Mouse (Mus musculus): ENCODE measurements around the gene Disp1. TPM values are rescaled to one million over a fixed set of nuclear protein-coding genes. Genes with fewer than 3 reads are reported as not detected.
A peak's percentile ranks its signal among the peaks of the same experiment; 100 is the strongest.

Gene Disp1
- polyA plus RNA-seq, 1 experiment from 2014 or later: 10.4 TPM

DNA sequence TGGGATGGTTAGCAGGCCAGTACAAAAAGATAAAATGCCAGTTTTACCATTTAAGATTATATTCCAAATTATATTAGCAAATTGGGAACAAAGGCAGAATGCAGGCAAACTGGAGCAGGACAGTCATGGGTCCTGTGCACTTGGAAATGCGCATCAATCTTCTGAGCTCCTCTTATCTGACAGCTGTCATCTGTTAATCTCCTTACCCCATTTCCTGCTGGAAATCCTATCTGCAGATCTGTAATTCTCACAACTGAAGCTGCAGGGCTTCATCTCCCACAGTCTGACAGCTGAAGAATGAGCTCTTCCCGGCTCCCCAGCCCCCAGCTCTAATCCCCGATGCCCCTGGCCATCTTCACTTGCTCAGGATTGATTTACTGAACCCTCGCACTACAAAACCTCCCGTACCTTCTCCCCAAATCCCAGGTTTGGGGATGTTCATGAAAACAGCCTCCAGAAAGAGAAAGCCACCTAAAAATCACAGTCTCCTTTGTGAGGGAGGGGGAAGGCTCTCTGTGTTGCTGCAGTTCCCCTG is 71.7 kb downstream of the Disp1 start:
- H3K9me3 ChIP-seq (replicated peaks; ENCODE audit: control insufficient read depth, low read length): no peaks in the 10 kb centered on the region
- H3K27ac ChIP-seq (ENCODE audit: low read length): no peak overlapping the region
- H3K4me1 ChIP-seq (ENCODE audit: control insufficient read depth, insufficient read depth, low read length): peaks cover 34% of the 10 kb centered on the region
- H3K4me2 ChIP-seq (ENCODE audit: low read depth, low read length): no peak overlapping the region
- no peaks in the 10 kb centered on the region for H3K36me3 ChIP-seq (ENCODE audit: control insufficient read depth, insufficient read depth, low read length)
- no peak overlapping the region for H3K9ac ChIP-seq (ENCODE audit: low read length)
- 56% methylated on average over 5 of the region's 5 CpGs for WGBS
- no peaks in the 10 kb centered on the region for H3K27me3 ChIP-seq (ENCODE audit: control insufficient read depth, insufficient read depth, low read length)
- ATAC-seq (ENCODE audit: insufficient read depth, low FRiP score): no peak
- no peak overlapping the region for H3K4me3 ChIP-seq (replicated peaks; ENCODE audit: low read length)

DNA sequence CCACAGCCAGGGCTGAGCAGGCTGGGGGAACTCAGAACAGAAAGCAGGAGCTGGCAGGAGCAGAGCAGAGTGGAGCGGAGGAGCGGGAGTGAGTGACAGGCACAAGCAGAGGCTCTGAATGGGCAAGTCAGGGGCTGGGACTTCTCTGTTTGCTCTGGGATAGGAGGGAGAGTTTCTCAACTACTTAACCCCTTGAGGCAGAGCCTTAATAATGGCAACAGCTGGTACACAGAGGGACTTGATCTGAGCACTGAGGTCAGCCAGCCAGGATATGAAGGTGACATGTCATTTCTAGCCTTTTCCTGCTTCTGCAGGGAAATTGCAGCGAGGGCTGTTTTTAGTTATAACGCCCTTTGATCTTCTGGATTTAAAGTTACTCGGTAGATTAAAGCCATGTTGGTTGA is 73.9 kb downstream of the Disp1 start:
- peak overlapping the region; percentile 20 for H3K4me3 ChIP-seq (replicated peaks; ENCODE audit: low read length)
- peak overlapping the region; percentile 47 for H3K4me2 ChIP-seq (ENCODE audit: low read depth, low read length)
- H3K36me3 ChIP-seq (ENCODE audit: control insufficient read depth, insufficient read depth, low read length): no peaks in the 10 kb centered on the region
- peak overlapping the region; percentile 43; the same call in 1 of the 2 replicates for H3K9ac ChIP-seq (ENCODE audit: low read length)
- H3K27me3 ChIP-seq (ENCODE audit: control insufficient read depth, insufficient read depth, low read length): no peaks in the 10 kb centered on the region
- no peaks in the 10 kb centered on the region for H3K9me3 ChIP-seq (replicated peaks; ENCODE audit: control insufficient read depth, low read length)
- peak; percentile 94 for ATAC-seq (ENCODE audit: insufficient read depth, low FRiP score)
- peak overlapping the region; percentile 49 for H3K27ac ChIP-seq (ENCODE audit: low read length)
- WGBS: 9% methylated on average over 5 of the region's 5 CpGs
- H3K4me1 ChIP-seq (ENCODE audit: control insufficient read depth, insufficient read depth, low read length): peaks cover 29% of the 10 kb centered on the region

DNA sequence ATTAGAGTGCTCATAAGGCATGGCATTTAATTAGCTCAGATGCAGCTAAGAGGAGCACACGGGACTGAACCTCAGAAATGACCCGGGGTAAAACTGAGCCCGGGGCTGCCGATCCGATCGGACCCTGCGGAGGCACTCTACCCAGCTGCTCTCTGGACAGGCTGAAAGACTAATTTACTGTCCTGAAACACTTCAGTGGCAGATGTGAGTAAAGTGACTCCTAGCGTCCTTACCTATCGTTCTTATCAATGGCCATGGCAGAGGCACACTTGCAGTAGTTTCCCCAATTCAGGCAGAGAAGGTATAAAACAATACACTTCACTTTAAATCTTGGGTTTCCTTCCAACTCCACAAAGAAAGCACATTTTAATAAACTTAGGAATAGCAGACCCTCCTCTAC is 74.5 kb downstream of the Disp1 start:
- H3K4me2 ChIP-seq (ENCODE audit: low read depth, low read length): peak overlapping the region; percentile 47
- no peaks in the 10 kb centered on the region for H3K36me3 ChIP-seq (ENCODE audit: control insufficient read depth, insufficient read depth, low read length)
- no peak for ATAC-seq (ENCODE audit: insufficient read depth, low FRiP score)
- peak overlapping the region; percentile 50 for H3K9ac ChIP-seq (ENCODE audit: low read length)
- peak overlapping the region; percentile 37 for H3K4me3 ChIP-seq (replicated peaks; ENCODE audit: low read length)
- peak overlapping the region; percentile 38 for H3K27ac ChIP-seq (ENCODE audit: low read length)
- peaks cover 27% of the 10 kb centered on the region for H3K4me1 ChIP-seq (ENCODE audit: control insufficient read depth, insufficient read depth, low read length)
- H3K27me3 ChIP-seq (ENCODE audit: control insufficient read depth, insufficient read depth, low read length): no peaks in the 10 kb centered on the region
- no peaks in the 10 kb centered on the region for H3K9me3 ChIP-seq (replicated peaks; ENCODE audit: control insufficient read depth, low read length)
- WGBS: 26% methylated on average over 9 of the region's 9 CpGs

DNA sequence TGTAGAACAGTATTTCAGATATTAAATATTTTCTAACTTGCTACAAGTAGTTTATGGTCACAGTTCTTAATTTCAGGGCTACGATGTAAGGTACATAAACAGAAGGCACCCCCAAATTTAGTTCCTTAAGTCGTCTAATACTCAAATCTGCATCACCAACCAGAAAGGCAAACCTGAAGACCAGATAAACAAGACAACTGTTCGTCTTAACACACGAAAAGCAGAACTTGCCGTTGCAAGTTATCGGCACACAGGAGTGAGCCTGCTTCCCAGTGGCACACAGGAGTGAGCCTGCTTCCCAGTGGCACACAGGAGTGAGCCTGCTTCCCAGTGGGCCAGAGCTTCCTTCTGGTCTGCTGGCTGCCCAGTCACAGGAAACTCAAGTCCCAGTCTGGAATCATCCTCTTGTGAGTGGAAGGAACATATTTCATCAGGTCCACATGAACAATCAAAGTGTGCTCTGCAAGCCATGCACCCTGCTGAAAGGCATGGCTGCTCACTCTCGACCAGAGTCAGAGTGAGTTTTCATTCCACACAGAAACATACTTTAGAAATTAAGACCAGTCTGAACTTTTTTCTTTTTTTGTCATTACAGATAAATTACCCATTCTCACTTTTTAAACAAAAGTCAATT is 75.1 kb downstream of the Disp1 start:
- Histone ChIP-seq H3K27me3 (ENCODE audit: control insufficient read depth, insufficient read depth, low read length) (no peaks in the 10 kb centered on the region), H3K9me3 (replicated peaks; ENCODE audit: control insufficient read depth, low read length) (no peaks in the 10 kb centered on the region), H3K9ac (ENCODE audit: low read length) (peak overlapping the region; percentile 48; the same call in 1 of the 2 replicates), H3K4me1 (ENCODE audit: control insufficient read depth, insufficient read depth, low read length) (peaks cover 24% of the 10 kb centered on the region), H3K27ac (ENCODE audit: low read length) (peak overlapping the region; percentile 38; the same call in 1 of the 2 replicates), H3K36me3 (ENCODE audit: control insufficient read depth, insufficient read depth, low read length) (no peaks in the 10 kb centered on the region), H3K4me2 (ENCODE audit: low read depth, low read length) (peak overlapping the region; percentile 47), H3K4me3 (replicated peaks; ENCODE audit: low read length) (peak overlapping the region; percentile 37)
- no peak for ATAC-seq (ENCODE audit: insufficient read depth, low FRiP score)
- 61% methylated on average over 7 of the region's 7 CpGs for whole genome bisulfite sequencing

DNA sequence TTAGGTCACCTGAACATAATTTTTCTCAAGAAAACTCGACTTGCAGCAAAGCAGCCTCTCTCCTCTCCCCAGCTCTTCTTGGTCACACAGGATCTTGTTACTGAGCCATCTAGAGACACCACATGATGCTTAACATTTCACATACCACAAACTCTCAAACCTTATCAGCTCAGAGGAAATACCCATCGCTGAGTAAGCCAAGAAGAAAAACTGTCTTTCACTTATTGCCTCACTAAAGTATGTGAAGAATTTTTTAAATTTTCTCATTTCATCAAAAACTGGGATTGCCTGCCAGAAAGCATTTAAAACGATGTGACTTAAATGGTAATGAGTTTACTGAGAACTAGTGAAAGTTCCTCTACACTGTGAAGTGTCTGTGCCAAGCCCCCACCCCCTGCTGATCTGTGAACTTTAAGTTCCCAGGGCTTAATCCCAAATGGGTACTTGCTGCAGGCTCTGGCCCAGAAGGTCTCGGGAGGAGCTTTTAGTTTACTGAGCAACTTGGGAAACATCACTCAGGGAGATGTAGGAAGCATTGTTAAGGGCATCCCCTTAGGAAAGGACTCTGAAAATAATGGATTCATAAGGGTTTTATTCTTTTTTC is 76.6 kb downstream of the Disp1 start:
- Histone ChIP-seq H3K4me3 (replicated peaks; ENCODE audit: low read length) (no peak overlapping the region), H3K4me2 (ENCODE audit: low read depth, low read length) (no peak overlapping the region), H3K36me3 (ENCODE audit: control insufficient read depth, insufficient read depth, low read length) (no peaks in the 10 kb centered on the region), H3K27ac (ENCODE audit: low read length) (no peak overlapping the region), H3K4me1 (ENCODE audit: control insufficient read depth, insufficient read depth, low read length) (peaks cover 21% of the 10 kb centered on the region), H3K27me3 (ENCODE audit: control insufficient read depth, insufficient read depth, low read length) (no peaks in the 10 kb centered on the region), H3K9me3 (replicated peaks; ENCODE audit: control insufficient read depth, low read length) (no peaks in the 10 kb centered on the region), H3K9ac (ENCODE audit: low read length) (no peak overlapping the region)
- no peak for ATAC-seq (ENCODE audit: insufficient read depth, low FRiP score)
- 24% methylated on average over 4 of the region's 4 CpGs for WGBS

DNA sequence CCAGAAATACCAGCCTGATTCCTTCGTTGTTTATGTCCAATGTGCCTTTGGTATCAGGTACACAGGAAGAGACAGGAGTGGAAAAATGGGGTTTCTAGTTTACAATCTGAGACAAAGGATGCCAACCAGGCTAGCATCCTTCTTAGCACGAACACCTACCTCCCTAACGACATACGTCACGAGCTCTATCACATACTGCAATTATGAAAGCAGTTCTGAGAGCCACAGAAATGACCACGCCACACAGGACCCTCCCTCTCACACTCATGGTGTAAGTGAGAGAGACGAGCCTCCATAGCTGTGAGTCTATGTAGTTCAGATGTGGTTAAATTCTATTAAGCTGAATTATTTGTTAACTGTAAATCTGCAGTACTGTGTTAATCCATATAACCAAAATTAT is 78.1 kb downstream of the Disp1 start:
- no peaks in the 10 kb centered on the region for H3K9me3 ChIP-seq (replicated peaks; ENCODE audit: control insufficient read depth, low read length)
- no peak overlapping the region for H3K4me3 ChIP-seq (replicated peaks; ENCODE audit: low read length)
- peaks cover 21% of the 10 kb centered on the region for H3K4me1 ChIP-seq (ENCODE audit: control insufficient read depth, insufficient read depth, low read length)
- no peak overlapping the region for H3K4me2 ChIP-seq (ENCODE audit: low read depth, low read length)
- no peak overlapping the region for H3K9ac ChIP-seq (ENCODE audit: low read length)
- 83% methylated on average over 7 of the region's 7 CpGs for WGBS
- no peaks in the 10 kb centered on the region for H3K36me3 ChIP-seq (ENCODE audit: control insufficient read depth, insufficient read depth, low read length)
- ATAC-seq (ENCODE audit: insufficient read depth, low FRiP score): no peak
- no peak overlapping the region for H3K27ac ChIP-seq (ENCODE audit: low read length)
- no peaks in the 10 kb centered on the region for H3K27me3 ChIP-seq (ENCODE audit: control insufficient read depth, insufficient read depth, low read length)

DNA sequence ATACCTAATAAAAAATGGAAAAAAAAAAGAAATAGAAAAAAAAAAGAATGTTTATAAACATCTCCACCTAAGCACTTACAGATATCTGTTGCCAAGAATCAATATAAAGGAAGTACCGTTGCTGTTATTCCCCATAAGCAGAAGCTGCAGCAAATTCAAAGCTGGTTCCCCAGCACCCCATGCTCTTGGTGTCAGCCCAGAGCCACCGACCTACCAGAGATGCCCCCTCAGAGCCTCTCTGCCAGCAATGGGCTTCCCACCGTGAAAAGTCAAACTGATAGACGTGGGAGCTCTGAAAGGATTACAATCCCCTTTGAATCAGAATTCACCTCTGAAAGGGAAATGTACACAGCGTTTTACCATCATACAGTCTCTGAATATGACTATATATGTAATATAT is 78.8 kb downstream of the Disp1 start:
- 64% methylated on average over 5 of the region's 5 CpGs for WGBS
- Histone ChIP-seq H3K4me2 (ENCODE audit: low read depth, low read length) (no peak overlapping the region), H3K27ac (ENCODE audit: low read length) (no peak overlapping the region), H3K9me3 (replicated peaks; ENCODE audit: control insufficient read depth, low read length) (no peaks in the 10 kb centered on the region), H3K27me3 (ENCODE audit: control insufficient read depth, insufficient read depth, low read length) (no peaks in the 10 kb centered on the region), H3K4me1 (ENCODE audit: control insufficient read depth, insufficient read depth, low read length) (peaks cover 18% of the 10 kb centered on the region), H3K36me3 (ENCODE audit: control insufficient read depth, insufficient read depth, low read length) (no peaks in the 10 kb centered on the region), H3K4me3 (replicated peaks; ENCODE audit: low read length) (no peak overlapping the region), H3K9ac (ENCODE audit: low read length) (no peak overlapping the region)
- ATAC-seq (ENCODE audit: insufficient read depth, low FRiP score): no peak

DNA sequence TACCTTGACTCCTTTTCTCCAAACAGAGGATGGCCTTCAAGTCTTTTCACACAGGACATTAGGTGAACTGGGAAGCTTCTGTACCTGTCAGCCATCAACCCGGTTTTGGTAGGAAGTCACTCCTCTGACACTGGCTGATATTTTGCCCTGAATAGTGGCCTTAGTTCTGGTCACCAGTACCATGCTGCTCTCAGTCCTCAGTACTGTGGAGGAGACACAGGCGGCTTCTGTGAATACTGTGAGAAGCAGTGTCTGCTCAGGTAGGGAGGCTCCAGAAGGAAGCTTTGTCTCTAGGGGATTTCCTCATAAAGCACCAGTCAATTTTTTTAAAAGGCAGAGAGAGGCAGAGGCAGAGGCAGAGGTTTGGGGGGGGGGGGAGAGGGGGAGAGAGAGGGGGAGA is 80.0 kb downstream of the Disp1 start:
- no peak for ATAC-seq (ENCODE audit: insufficient read depth, low FRiP score)
- Histone ChIP-seq H3K4me3 (replicated peaks; ENCODE audit: low read length) (no peak overlapping the region), H3K9ac (ENCODE audit: low read length) (no peak overlapping the region), H3K27me3 (ENCODE audit: control insufficient read depth, insufficient read depth, low read length) (no peaks in the 10 kb centered on the region), H3K4me2 (ENCODE audit: low read depth, low read length) (no peak overlapping the region), H3K9me3 (replicated peaks; ENCODE audit: control insufficient read depth, low read length) (no peaks in the 10 kb centered on the region), H3K4me1 (ENCODE audit: control insufficient read depth, insufficient read depth, low read length) (peaks cover 10% of the 10 kb centered on the region; the same call in 1 of the 2 replicates), H3K27ac (ENCODE audit: low read length) (no peak overlapping the region), H3K36me3 (ENCODE audit: control insufficient read depth, insufficient read depth, low read length) (no peaks in the 10 kb centered on the region)
- 63% methylated on average over 2 of the region's 2 CpGs for WGBS

DNA sequence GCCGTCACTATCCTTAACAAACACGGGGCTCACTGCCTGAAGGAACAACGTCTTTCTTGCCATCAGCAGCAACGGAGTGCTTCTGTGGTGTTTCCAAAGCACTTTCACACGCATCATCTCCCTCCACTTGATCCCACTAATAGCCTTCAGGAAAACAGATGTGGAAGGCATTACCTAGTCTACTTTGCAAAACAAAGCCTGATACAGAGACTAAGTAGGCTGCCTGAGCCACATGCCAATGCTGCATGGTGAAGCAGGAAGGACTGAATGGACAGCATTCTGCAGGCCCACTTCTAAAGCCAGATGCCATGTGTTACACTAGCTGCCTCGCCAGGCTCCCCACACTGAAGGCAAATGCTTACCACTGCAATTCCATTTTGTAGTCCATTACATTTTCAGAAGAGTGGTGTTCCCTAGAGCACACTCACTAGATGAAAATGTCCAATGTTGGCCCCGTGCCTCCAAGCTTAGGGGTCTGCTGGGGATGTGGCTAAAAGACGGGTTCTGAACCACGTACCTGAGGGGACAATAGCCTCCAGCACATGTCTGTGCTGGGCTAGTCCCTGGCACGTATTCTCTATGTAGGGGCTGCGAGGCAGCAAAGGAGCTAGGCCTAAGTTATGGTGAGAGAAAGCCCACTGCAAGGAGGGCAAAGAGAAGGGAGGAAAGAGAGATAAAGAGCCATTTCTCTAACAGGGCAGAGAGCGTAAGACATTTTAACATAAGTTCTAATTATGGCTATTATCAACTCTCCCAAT is 80.6 kb downstream of the Disp1 start:
- Histone ChIP-seq H3K27ac (ENCODE audit: low read length) (no peak overlapping the region), H3K4me1 (ENCODE audit: control insufficient read depth, insufficient read depth, low read length) (peaks cover 10% of the 10 kb centered on the region; the same call in 1 of the 2 replicates), H3K9ac (ENCODE audit: low read length) (no peak overlapping the region), H3K36me3 (ENCODE audit: control insufficient read depth, insufficient read depth, low read length) (no peaks in the 10 kb centered on the region), H3K9me3 (replicated peaks; ENCODE audit: control insufficient read depth, low read length) (no peaks in the 10 kb centered on the region), H3K4me3 (replicated peaks; ENCODE audit: low read length) (no peak overlapping the region), H3K4me2 (ENCODE audit: low read depth, low read length) (no peak overlapping the region), H3K27me3 (ENCODE audit: control insufficient read depth, insufficient read depth, low read length) (no peaks in the 10 kb centered on the region)
- no peak for ATAC-seq (ENCODE audit: insufficient read depth, low FRiP score)
- 78% methylated on average over 12 of the region's 12 CpGs for WGBS

Measured in stomach, embryonic 16.5 days (tissue).